In genomic region chr16:4512661-4513438, GRCm38 (mm10) we compare ENCODE assay signal across 8 mouse cellular contexts. TPM values are rescaled to one million over a fixed set of nuclear protein-coding genes. Genes with fewer than 3 reads are reported as not detected.
A peak's percentile ranks its signal among the peaks of the same experiment; 100 is the strongest.
DNase-seq lines count a peak whose midpoint lies in the region; ATAC-seq and TF ChIP-seq lines count a peak whose summit lies in the region.

No protein-coding gene starts in this region.

- H3K4me3 ChIP-seq in spleen, adult 2 months (ENCODE audit: extremely low read depth, insufficient read depth, insufficient read length) = no peak overlapping the region
- H3K4me3 ChIP-seq in limb, embryonic 14.5 days (replicated peaks; ENCODE audit: low read length) = no peak overlapping the region
- no peak overlapping the region for H3K4me3 ChIP-seq in midbrain, embryonic 11.5 days (ENCODE audit: low read depth, low read length)

- 17% methylated on average over 3 of the region's 3 CpGs for WGBS in spleen, adult 2 months
- 75% methylated on average over 3 of the region's 3 CpGs for WGBS in limb, embryonic 14.5 days
- WGBS in midbrain, embryonic 11.5 days = 91% methylated on average over 3 of the region's 3 CpGs

- peak in 1 of 2 experiments; percentile 10 for DNase-seq in spleen, adult 2 months (ENCODE audit: low read depth in 1 of 2, low spot score in 2 of 2)
- no peak for DNase-seq in spleen, adult 12 weeks (ENCODE audit: low spot score)
- peak; percentile 87 for DNase-seq in gastrocnemius, adult 18-20 months (ENCODE audit: low spot score)
- DNase-seq in heart, postnatal 4 days = peak; percentile 87
- peak; percentile 45 for DNase-seq in limb, embryonic 14.5 days (ENCODE audit: low spot score)
- peak; percentile 95 for DNase-seq in skeletal muscle tissue, adult 2 months (ENCODE audit: low read depth, low spot score)
- DNase-seq in midbrain, embryonic 11.5 days (ENCODE audit: low spot score, missing footprints) = no peak

- no peaks in the 10 kb centered on the region for H3K9me3 ChIP-seq in limb, embryonic 14.5 days (ENCODE audit: control insufficient read depth, low read length)
- H3K9me3 ChIP-seq in midbrain, embryonic 11.5 days (ENCODE audit: control insufficient read depth, low read length) = no peaks in the 10 kb centered on the region

- H3K27me3 ChIP-seq in spleen, adult 2 months (ENCODE audit: control insufficient read depth, insufficient read depth, low read length) = no peaks in the 10 kb centered on the region
- H3K27me3 ChIP-seq in limb, embryonic 14.5 days (ENCODE audit: control insufficient read depth, insufficient read depth, low read length) = no peaks in the 10 kb centered on the region
- no peaks in the 10 kb centered on the region for H3K27me3 ChIP-seq in midbrain, embryonic 11.5 days (ENCODE audit: control insufficient read depth, insufficient read depth, low read length)

- no peaks in the 10 kb centered on the region for H3K36me3 ChIP-seq in spleen, adult 2 months (ENCODE audit: control insufficient read depth, insufficient read depth, low read length)
- H3K36me3 ChIP-seq in limb, embryonic 14.5 days (ENCODE audit: control insufficient read depth, insufficient read depth, low read length) = no peaks in the 10 kb centered on the region
- H3K36me3 ChIP-seq in midbrain, embryonic 11.5 days (ENCODE audit: control insufficient read depth, insufficient read depth, low read length) = no peaks in the 10 kb centered on the region

- TF ChIP-seq CTCF in spleen, adult 2 months (IDR thresholded peaks at IDR 0.05; ENCODE audit: extremely low read depth, insufficient read depth, insufficient read length, insufficient replicate concordance) = no peak

- no peak for TF ChIP-seq POLR2A in spleen, adult 2 months (IDR thresholded peaks at IDR 0.05; ENCODE audit: low read depth, low read length)
- no peak for TF ChIP-seq POLR2A in limb, embryonic 14.5 days (IDR thresholded peaks at IDR 0.05; ENCODE audit: borderline replicate concordance, extremely low read depth, insufficient read depth, insufficient read length)

- H3K27ac ChIP-seq in spleen, adult 2 months (ENCODE audit: insufficient read depth, low read length) = peak overlapping the region; percentile 23; the same call in 1 of the 2 replicates
- H3K27ac ChIP-seq in limb, embryonic 14.5 days (replicated peaks; ENCODE audit: low read depth, low read length) = peak overlapping the region; percentile 35; the same call in 1 of the 2 replicates
- H3K27ac ChIP-seq in midbrain, embryonic 11.5 days (ENCODE audit: low read depth, low read length) = no peak overlapping the region

- no peak overlapping the region for H3K4me2 ChIP-seq in limb, embryonic 14.5 days (replicated peaks; ENCODE audit: low read depth, low read length, severe bottlenecking)
- H3K4me2 ChIP-seq in midbrain, embryonic 11.5 days = no peak overlapping the region

- H3K4me1 ChIP-seq in spleen, adult 2 months (ENCODE audit: control insufficient read depth, insufficient read depth, insufficient read length) = peaks cover 5% of the 10 kb centered on the region; the same call in 1 of the 2 replicates
- H3K4me1 ChIP-seq in limb, embryonic 14.5 days (ENCODE audit: control insufficient read depth, insufficient read depth, low read length) = peaks cover 11% of the 10 kb centered on the region
- no peaks in the 10 kb centered on the region for H3K4me1 ChIP-seq in midbrain, embryonic 11.5 days (ENCODE audit: control insufficient read depth, insufficient read depth, low read length)

- no peak overlapping the region for H3K9ac ChIP-seq in limb, embryonic 14.5 days (ENCODE audit: low read depth, low read length, severe bottlenecking)
- no peak overlapping the region for H3K9ac ChIP-seq in midbrain, embryonic 11.5 days (ENCODE audit: low read length)

- ATAC-seq in limb, embryonic 14.5 days (ENCODE audit: low FRiP score, low read depth) = peak; percentile 79
- no peak for ATAC-seq in monocyte, adult 5-6 weeks (replicated peaks; ENCODE audit: insufficient number of reproducible peaks, low FRiP score, low TSS enrichment, poor library complexity, severe bottlenecking)
- no peak for ATAC-seq in midbrain, embryonic 11.5 days (ENCODE audit: low FRiP score)

RNA-seq across cellular contexts. Expression of gene Srl, which starts 28.8 kb away (rescaled TPM):
- polyA plus RNA-seq in spleen, adult 2 months (2012; rRNA removed) = 0.53 and 0.68 TPM in 2 replicates
- 1,000 to 10,000 TPM; 1,111 to 1,154 TPM for total RNA-seq in gastrocnemius, adult 18-20 months (2021)
- total RNA-seq in heart, postnatal 4 days (2021) = 1,000 to 10,000 TPM; 1,069 to 1,171 TPM
- polyA plus RNA-seq in limb, embryonic 14.5 days (2012; rRNA removed) = 40.7 and 44.2 TPM in 2 replicates
- 47.3 and 53.7 TPM in 2 replicates for polyA plus RNA-seq in limb, embryonic 14.5 days (2014; fragmentation: Nextera tagmentation; extraction: Ambion mirVana)
- total RNA-seq in monocyte, adult 5-6 weeks (2017) = 0.29 to 0.38 TPM in 2 of 3 replicates, not detected in the other
- 20.0 and 20.9 TPM in 2 replicates for polyA plus RNA-seq in midbrain, embryonic 11.5 days (2014; fragmentation: Nextera tagmentation; extraction: Ambion mirVana)

RNA-seq across cellular contexts. Expression of gene Tfap4, which starts 46.8 kb away (rescaled TPM):
- 5.6 and 8.7 TPM in 2 replicates for polyA plus RNA-seq in spleen, adult 2 months (2012; rRNA removed)
- 1 to 10 TPM; 2.7 to 2.9 TPM for total RNA-seq in gastrocnemius, adult 18-20 months (2021)
- 1 to 10 TPM; 3.5 to 4.7 TPM for total RNA-seq in heart, postnatal 4 days (2021)
- 29.9 and 31.5 TPM in 2 replicates for polyA plus RNA-seq in limb, embryonic 14.5 days (2012; rRNA removed)
- polyA plus RNA-seq in limb, embryonic 14.5 days (2014; fragmentation: Nextera tagmentation; extraction: Ambion mirVana) = 19.6 and 22.8 TPM in 2 replicates
- total RNA-seq in monocyte, adult 5-6 weeks (2017) = 2.7 to 14.0 TPM (median 4.0 TPM) in 3 replicates
- 18.2 and 18.9 TPM in 2 replicates for polyA plus RNA-seq in midbrain, embryonic 11.5 days (2014; fragmentation: Nextera tagmentation; extraction: Ambion mirVana)

Comparison
In these comparisons a context has a peak if more than half of its experiments do, and no peak if none do; other contexts are left out.
1. DNase-seq: peak in gastrocnemius, adult 18-20 months (single experiment), heart, postnatal 4 days (single experiment), limb, embryonic 14.5 days (single experiment) and skeletal muscle tissue, adult 2 months (single experiment); none in spleen, adult 12 weeks (single experiment) and midbrain, embryonic 11.5 days (single experiment).
2. RNA of gene Srl, which starts 28.8 kb away (total RNA-seq): 1,069 to 1,171 TPM in heart, postnatal 4 days and 1,111 to 1,154 TPM in gastrocnemius, adult 18-20 months; 0.29 to 0.38 TPM in monocyte, adult 5-6 weeks; every median in the first group is over 100 times any median in the second.